Comparison of ENCODE assay signal across 19 mouse cellular contexts in the genomic region with DNA sequence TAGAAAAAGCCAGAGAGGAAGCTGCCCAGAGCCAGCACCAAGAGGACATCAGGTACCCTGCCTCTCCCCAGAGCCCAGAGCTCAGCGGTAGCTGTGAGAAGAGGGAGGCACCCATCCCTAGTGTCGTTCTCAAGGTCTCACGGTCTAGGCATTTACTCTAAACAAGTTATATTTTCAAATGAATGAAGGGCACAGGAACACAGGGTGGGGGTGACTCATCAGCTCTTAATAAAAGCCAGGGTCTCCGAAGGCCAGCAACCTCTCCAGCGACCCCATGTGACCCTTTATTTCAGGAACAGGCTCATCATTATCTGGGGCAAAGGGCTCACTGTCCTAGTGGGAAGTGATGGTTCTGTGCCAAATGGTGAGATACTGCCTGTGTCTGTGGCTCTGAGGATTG. TPM values are rescaled to one million over a fixed set of nuclear protein-coding genes. Genes with fewer than 3 reads are reported as not detected.
DNase-seq lines count a peak whose midpoint lies in the region; ATAC-seq and TF ChIP-seq lines count a peak whose summit lies in the region.
"Had no signal": no experiment of that assay in that cellular context is flagged by ENCODE, and none has a peak within 500 bp of the region (broad histone marks: within the 10 kb centered on the region; RNA-seq: fewer than 3 reads in every experiment).

No protein-coding gene starts in this region.

- intact Hi-C loops in heart, postnatal 10 days (cut with DNase I): loop anchor here (5.0 kb wide), 1 partner anchor 60 kb away; no protein-coding TSS in a partner anchor

- H3K9ac ChIP-seq in heart, embryonic 11.5 days (ENCODE audit: low read depth, low read length): 0 out of 2 replicates have a peak overlapping the region, but pooled peaks have one; percentile 44
- H3K9ac ChIP-seq in lung, postnatal 0 days (replicated peaks; ENCODE audit: low read depth): no peak overlapping the region
- H3K9ac ChIP-seq: forebrain, embryonic 15.5 days; kidney, embryonic 15.5 days; midbrain, embryonic 12.5 days; neural tube, embryonic 15.5 days; stomach, embryonic 15.5 days had no signal

- TF ChIP-seq CTCF in lung, postnatal 0 days (IDR thresholded peaks at IDR 0.05): no peak

- H3K4me1 ChIP-seq in heart, embryonic 11.5 days (ENCODE audit: control insufficient read depth, insufficient read depth, low read length): peaks cover 17% of the 10 kb centered on the region; the same call in 1 of the 2 replicates
- no peaks in the 10 kb centered on the region for H3K4me1 ChIP-seq in lung, postnatal 0 days (ENCODE audit: insufficient read depth, low read depth, low read length)
- H3K4me1 ChIP-seq: forebrain, embryonic 15.5 days; kidney, embryonic 15.5 days; midbrain, embryonic 12.5 days; stomach, embryonic 15.5 days had no signal

- H3K27ac ChIP-seq in heart, embryonic 11.5 days (ENCODE audit: low read depth, low read length): peak overlapping the region; percentile 89
- H3K27ac ChIP-seq in lung, postnatal 0 days (ENCODE audit: low read length): no peak overlapping the region
- H3K27ac ChIP-seq: forebrain, embryonic 15.5 days; kidney, embryonic 15.5 days; macrophage; midbrain, embryonic 12.5 days; neural tube, embryonic 15.5 days; stomach, embryonic 15.5 days had no signal

- H3K4me3 ChIP-seq in heart, embryonic 11.5 days (ENCODE audit: low read depth, low read length): no peak overlapping the region
- no peak overlapping the region for H3K4me3 ChIP-seq in lung, postnatal 0 days (ENCODE audit: low read depth, low read length)
- H3K4me3 ChIP-seq: erythroblast, embryonic 14.5 days; forebrain, embryonic 15.5 days; kidney, embryonic 15.5 days; midbrain, embryonic 12.5 days; myocyte; neural tube, embryonic 15.5 days; stomach, embryonic 15.5 days had no signal

- H3K27me3 ChIP-seq in heart, embryonic 11.5 days (ENCODE audit: control insufficient read depth, insufficient read depth, low read length): no peaks in the 10 kb centered on the region
- H3K27me3 ChIP-seq in lung, postnatal 0 days (replicated peaks; ENCODE audit: insufficient read depth, low read length): no peaks in the 10 kb centered on the region
- H3K27me3 ChIP-seq: forebrain, embryonic 15.5 days; kidney, embryonic 15.5 days; midbrain, embryonic 12.5 days; neural tube, embryonic 15.5 days; stomach, embryonic 15.5 days had no signal

- no peak for TF ChIP-seq EP300 in lung, postnatal 0 days (IDR thresholded peaks at IDR 0.05)

- WGBS in heart, embryonic 11.5 days (ENCODE audit: insufficient replicate concordance): 43% methylated on average over 5 of the region's 5 CpGs
- 70% methylated on average over 5 of the region's 5 CpGs for WGBS in lung, postnatal 0 days

- no peak for ATAC-seq in heart, embryonic 11.5 days (replicated peaks; ENCODE audit: insufficient number of reproducible peaks, low FRiP score, low TSS enrichment)
- ATAC-seq in lung, postnatal 0 days: no peak
- ATAC-seq: forebrain, embryonic 15.5 days had no signal

- no peak overlapping the region for H3K4me2 ChIP-seq in heart, embryonic 11.5 days
- H3K4me2 ChIP-seq in lung, postnatal 0 days (replicated peaks; ENCODE audit: low read depth, low read length): no peak overlapping the region
- H3K4me2 ChIP-seq: forebrain, embryonic 15.5 days; kidney, embryonic 15.5 days; midbrain, embryonic 12.5 days; neural tube, embryonic 15.5 days; stomach, embryonic 15.5 days had no signal

- H3K9me3 ChIP-seq in heart, embryonic 11.5 days (replicated peaks; ENCODE audit: control insufficient read depth, low read length): no peaks in the 10 kb centered on the region
- no peaks in the 10 kb centered on the region for H3K9me3 ChIP-seq in lung, postnatal 0 days (ENCODE audit: low read length)
- H3K9me3 ChIP-seq: forebrain, embryonic 15.5 days; kidney, embryonic 15.5 days; midbrain, embryonic 12.5 days; neural tube, embryonic 15.5 days; stomach, embryonic 15.5 days had no signal

- peak; percentile 10 for DNase-seq in gastrocnemius, postnatal 25 days
- no peak for DNase-seq in gastrocnemius, adult 8-10 months (ENCODE audit: low spot score in 2 of 2)
- peak; percentile 24 for DNase-seq in retina, postnatal 1 day
- DNase-seq in retina, embryonic 14.5 days (ENCODE audit: low spot score): no peak
- peak; percentile 54 to 56 for DNase-seq in heart, postnatal 10 days
- no peak for DNase-seq in lung, postnatal 0 days (ENCODE audit: low spot score)
- DNase-seq: cerebellum, adult 18-20 months; right cerebral cortex, postnatal 14 days; thymus, postnatal 25 days had no signal

- H3K36me3 ChIP-seq in heart, embryonic 11.5 days (ENCODE audit: control insufficient read depth, insufficient read depth, low read length): peaks cover 14% of the 10 kb centered on the region
- H3K36me3 ChIP-seq in lung, postnatal 0 days (ENCODE audit: insufficient read depth, low read length): peaks cover 26% of the 10 kb centered on the region

RNA-seq across cellular contexts. Expression of a gene that starts 55.4 kb away (rescaled TPM):
- total RNA-seq in gastrocnemius, postnatal 25 days (2021): 10 to 100 TPM; 37.4 to 44.4 TPM
- total RNA-seq in gastrocnemius, adult 8-10 months (2022): 10 to 100 TPM; 53.4 to 71.3 (median 60.7) TPM
- 15.5 and 19.2 TPM in 2 replicates for polyA plus RNA-seq in heart, embryonic 11.5 days (2014; fragmentation: Nextera tagmentation; extraction: Ambion mirVana)
- total RNA-seq in heart, postnatal 10 days (2021): 10 to 100 TPM; 22.1 to 22.7 TPM
- 6.4 and 6.6 TPM in 2 replicates for polyA plus RNA-seq in lung, postnatal 0 days (2015; fragmentation: Nextera tagmentation; extraction: Ambion mirVana)
- total RNA-seq: hematopoietic stem cell, adult 5-6 weeks had no signal
- polyA plus RNA-seq: erythroblast, embryonic 14.5 days; macrophage; midbrain, embryonic 12.5 days had no signal

RNA-seq across cellular contexts. Expression of a gene that starts 55.5 kb away (rescaled TPM):
- total RNA-seq in gastrocnemius, postnatal 25 days (2021): 1 to 10 TPM; 7.0 to 7.3 TPM
- total RNA-seq in gastrocnemius, adult 8-10 months (2022): 1 to 10 TPM; 6.1 to 6.6 (median 6.2) TPM
- 18.9 and 24.0 TPM in 2 replicates for polyA plus RNA-seq in heart, embryonic 11.5 days (2014; fragmentation: Nextera tagmentation; extraction: Ambion mirVana)
- total RNA-seq in heart, postnatal 10 days (2021): 10 to 100 TPM; 20.4 to 21.3 TPM
- polyA plus RNA-seq in lung, postnatal 0 days (2015; fragmentation: Nextera tagmentation; extraction: Ambion mirVana): 20.1 and 22.6 TPM in 2 replicates

Comparison
In these comparisons a context has a peak if more than half of its experiments do, and no peak if none do; other contexts are left out.
1. DNase-seq: peak in gastrocnemius, postnatal 25 days (single experiment), retina, postnatal 1 day (single experiment) and heart, postnatal 10 days (2 of 2); none in gastrocnemius, adult 8-10 months (0 of 2), retina, embryonic 14.5 days (single experiment) and lung, postnatal 0 days (single experiment).